Mouse (Mus musculus): ENCODE results near the gene 4930522L14Rik. TPM values are rescaled to one million over a fixed set of nuclear protein-coding genes. Genes with fewer than 3 reads are reported as not detected.
"Not testable (repeated sequence)": the region's sequence is repeated elsewhere in the genome, so short reads cannot be mapped to it uniquely, and the experiment has no call there.

The 4930522L14Rik gene
- 1 to 10 TPM; 2.7 to 4.1 TPM for total RNA-seq (2021)
- long read RNA-seq, experiment 1, partial matches to known transcripts: 0 of 3 reads
- long read RNA-seq, experiment 1, other reads (novel, unspliced or antisense): 2 of 3 reads
- long read RNA-seq, experiment 2, partial matches to known transcripts: 0 of 3 reads
- long read RNA-seq, experiment 2, other reads (novel, unspliced or antisense): 1 of 3 reads

- DNase-seq: peak; percentile 42
Measured at GRCm38 (mm10) chr5:109751391-109752071, at the start of gene 4930522L14Rik. 4930522L14Rik (minus strand) TSS chr5:109751886.

- DNase-seq: not testable (repeated sequence)
Measured at GRCm38 (mm10) chr5:109801466-109801865, 49.8 kb upstream of the 4930522L14Rik start.

- DNase-seq: not testable (repeated sequence)
Measured at GRCm38 (mm10) chr5:109799948-109800347, 48.3 kb upstream of the 4930522L14Rik start.

GRCm38 (mm10) chr5:109797017-109797416 is 45.3 kb upstream of the 4930522L14Rik start:
- not testable (repeated sequence) for DNase-seq

- DNase-seq: peak; percentile 24
Measured at GRCm38 (mm10) chr5:109795967-109796652, 44.4 kb upstream of the 4930522L14Rik start.

GRCm38 (mm10) chr5:109752073-109752780 is 541 bp upstream of the 4930522L14Rik start:
- DNase-seq: not testable (repeated sequence)

GRCm38 (mm10) chr5:109745081-109745480 is 6.6 kb downstream of the 4930522L14Rik start:
- DNase-seq: not testable (repeated sequence)

- not testable (repeated sequence) for DNase-seq
Measured at GRCm38 (mm10) chr5:109717341-109717740, 34.3 kb downstream of the 4930522L14Rik start.

GRCm38 (mm10) chr5:109691205-109691965 is 60.3 kb downstream of the 4930522L14Rik start:
- DNase-seq: not testable (repeated sequence)

GRCm38 (mm10) chr5:109690537-109691201 is 61.0 kb downstream of the 4930522L14Rik start, which contains the start of gene 5430403G16Rik:
5430403G16Rik (minus strand) TSS chr5:109691041.
- DNase-seq: peak; percentile 44

Other genes with a start within 250 kb of the 4930522L14Rik start
- gene Crlf2, start 192.9 kb downstream of the 4930522L14Rik start, total RNA-seq (2021): 10 to 100 TPM; 10.4 to 13.1 TPM
- gene 5430403G16Rik, start 60.8 kb downstream of the 4930522L14Rik start, total RNA-seq (2021): under 1 TPM; 0.56 to 0.84 TPM
- 1 to 10 TPM; 4.0 to 6.9 TPM for gene Gm15446, start 171.5 kb upstream of the 4930522L14Rik start, total RNA-seq (2021)
- 10 to 100 TPM in 1 of 2 experiments, 1 to 10 TPM in 1; 9.2 to 12.7 TPM for gene Zfp932, start 244.6 kb upstream of the 4930522L14Rik start, total RNA-seq (2021)